Mouse (Mus musculus) retina, embryonic 14.5 days (tissue): ENCODE measurements at regions not wholly inside any gene's neighbourhood (a gene's known extent, or its start where the extent isn't known, plus 50 kb on each side); places are given as distances from the start of the nearest gene placed in this dataset.
"Not testable (repeated sequence)": the region's sequence is repeated elsewhere in the genome, so short reads cannot be mapped to it uniquely, and the experiment has no call there.

ENCODE experiments used
- DNase-seq: peaks from one replicate; pipeline ENCODE4 v3.0.0-alpha.2; 2015; ENCODE audit warnings: low spot score

DNA sequence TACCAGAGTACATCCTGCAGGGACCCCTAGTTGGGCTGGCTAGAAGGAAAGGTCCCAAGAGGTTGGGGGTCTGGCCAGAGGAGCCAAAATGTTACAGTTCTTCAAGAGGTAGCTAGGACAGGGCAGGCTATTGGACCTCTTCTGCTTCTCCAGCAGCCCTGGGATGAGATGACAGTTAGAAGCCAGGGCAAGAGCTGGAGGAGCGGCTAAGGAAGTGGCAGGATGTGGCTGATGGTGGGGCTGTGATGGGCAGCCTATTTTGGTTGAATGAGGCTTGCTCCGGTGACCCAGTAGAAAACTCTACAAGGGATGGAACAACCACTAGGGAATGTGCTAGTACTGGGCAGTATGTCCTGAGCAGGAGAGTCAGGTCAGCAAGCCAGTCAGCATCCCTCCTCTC, 82.8 kb downstream of the Ddx11 start:
- no peak for DNase-seq

DNA sequence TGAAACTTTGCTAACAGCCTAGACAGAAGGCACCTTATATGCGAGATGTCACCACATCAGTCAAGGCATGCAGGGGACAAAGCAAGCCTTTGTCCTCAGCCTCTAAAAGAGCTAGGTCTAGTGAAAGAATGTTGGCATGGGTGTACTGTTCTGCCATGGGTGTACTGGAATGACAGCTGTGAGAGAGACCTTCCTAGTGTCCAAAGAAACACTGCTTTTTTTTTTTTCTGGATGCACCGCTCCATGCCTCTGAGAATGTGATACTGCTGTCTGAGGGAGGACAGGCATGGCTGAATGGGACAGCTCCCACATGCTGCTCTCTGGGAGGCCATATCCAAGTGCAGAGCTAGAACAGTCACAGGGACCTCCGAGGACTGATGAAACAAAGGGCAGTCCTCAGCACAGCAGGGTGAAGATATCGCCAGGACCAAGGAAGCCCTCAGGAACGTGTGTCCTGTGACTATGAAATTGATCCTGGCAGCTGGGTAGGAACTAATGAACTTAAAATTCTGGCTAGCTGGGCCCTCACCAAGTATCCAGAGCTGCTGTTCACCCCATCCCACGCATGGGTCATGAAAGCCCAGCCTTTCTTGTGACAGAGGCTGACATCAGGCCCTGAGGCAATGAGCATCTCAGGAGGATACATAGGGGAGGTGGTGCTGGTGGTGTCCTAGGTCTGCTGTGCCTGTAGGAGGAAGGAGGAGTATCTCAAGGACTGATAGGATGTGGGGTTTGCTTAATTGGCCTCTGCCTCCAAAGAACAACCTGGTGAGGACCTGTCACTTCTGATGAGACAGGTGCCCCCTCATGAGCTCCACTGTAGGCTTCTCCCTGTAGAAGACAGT, 84.6 kb downstream of the Ddx11 start:
- not testable (repeated sequence) for DNase-seq

DNA sequence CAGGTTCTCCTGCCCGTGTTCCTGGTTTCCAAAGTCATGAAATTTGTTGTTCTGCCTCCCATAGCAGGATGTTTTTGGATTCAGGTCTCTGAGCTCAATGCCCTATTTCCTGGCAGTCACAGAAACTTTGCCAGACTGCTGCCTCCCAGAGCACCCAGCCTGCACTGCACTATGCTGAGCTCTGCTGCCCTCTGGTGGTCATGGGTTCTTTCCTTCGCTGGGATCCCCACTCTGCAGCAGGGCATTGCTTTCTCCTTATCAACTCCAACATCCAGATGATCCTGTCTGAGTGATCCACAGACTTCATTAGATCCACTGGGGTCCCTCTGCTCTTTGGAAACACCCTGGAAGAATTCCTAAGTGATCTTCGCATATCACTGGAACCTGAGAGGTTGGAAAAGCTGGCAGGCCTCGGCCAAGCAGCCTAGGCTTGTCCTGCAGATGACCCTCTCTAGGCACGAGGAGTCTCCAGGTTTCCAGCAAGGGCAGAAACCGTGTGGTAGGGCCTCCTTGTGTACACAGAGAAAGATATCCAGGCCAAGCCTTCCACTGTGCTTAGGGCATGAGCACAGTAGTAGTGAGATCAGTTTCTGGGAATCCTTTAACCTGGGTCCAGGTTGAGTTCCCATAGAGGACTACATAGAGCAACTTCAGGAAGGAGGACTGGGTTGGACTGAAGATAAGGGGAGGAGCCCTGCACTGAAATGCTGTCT, 85.6 kb downstream of the Ddx11 start:
- DNase-seq: not testable (repeated sequence)

DNA sequence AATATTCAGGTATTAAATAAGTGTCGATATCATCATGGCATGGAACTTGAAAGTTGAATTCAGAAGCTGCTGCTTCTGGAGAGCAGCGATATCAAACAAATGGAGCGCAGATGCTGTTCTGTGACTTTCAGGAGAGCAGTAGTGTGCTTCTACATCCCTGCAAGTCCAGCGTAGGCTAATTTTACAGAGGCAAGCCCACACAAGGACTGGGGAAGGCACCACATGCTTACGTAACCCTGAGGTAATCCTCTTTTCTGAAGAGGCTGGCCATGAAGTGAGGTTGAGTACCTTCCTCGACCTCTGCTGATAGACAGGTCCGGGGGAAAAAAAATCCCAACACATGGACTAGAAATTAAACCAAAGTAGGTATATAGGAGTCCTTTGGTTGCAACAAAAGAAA, 88.2 kb downstream of the Ddx11 start:
- DNase-seq: no peak

DNA sequence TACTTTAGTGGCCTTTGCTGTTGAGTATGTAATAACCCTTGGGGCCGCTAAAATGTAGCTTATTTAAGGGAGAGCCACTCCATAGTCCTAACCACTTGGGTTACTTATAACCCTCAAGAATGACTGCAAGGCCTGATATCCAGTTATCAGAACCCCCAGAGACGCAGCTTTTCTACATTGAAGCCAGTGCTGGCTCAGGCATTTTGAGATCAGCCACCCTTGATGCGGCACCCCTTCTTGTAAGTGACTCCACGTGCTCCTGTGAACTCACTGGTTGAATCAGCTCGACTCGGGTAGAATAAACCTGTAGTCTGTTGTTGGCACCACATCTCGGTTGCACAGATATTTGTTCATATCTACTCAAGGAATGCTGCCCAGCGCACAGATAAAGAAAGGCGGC, 89.3 kb downstream of the Ddx11 start:
- no peak for DNase-seq

DNA sequence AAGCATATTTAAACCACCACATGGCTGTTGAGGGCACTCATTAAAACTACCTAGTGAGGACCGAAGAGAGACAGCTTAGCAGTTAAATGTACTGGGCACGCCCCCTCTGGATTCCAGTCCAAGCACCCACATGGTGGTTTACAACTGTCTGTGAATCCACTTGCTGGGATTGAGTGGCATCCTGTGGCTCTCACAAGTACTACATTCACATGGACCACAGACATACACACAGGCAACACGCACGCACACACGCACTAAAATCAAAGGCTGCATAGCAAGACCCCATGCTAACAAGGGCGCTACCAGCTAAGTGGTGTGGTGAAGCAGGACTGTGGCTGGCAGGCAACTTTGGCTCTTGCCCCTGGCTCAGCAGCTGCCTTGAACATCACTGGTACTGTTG, 95.0 kb downstream of the Ddx11 start:
- no peak for DNase-seq

DNA sequence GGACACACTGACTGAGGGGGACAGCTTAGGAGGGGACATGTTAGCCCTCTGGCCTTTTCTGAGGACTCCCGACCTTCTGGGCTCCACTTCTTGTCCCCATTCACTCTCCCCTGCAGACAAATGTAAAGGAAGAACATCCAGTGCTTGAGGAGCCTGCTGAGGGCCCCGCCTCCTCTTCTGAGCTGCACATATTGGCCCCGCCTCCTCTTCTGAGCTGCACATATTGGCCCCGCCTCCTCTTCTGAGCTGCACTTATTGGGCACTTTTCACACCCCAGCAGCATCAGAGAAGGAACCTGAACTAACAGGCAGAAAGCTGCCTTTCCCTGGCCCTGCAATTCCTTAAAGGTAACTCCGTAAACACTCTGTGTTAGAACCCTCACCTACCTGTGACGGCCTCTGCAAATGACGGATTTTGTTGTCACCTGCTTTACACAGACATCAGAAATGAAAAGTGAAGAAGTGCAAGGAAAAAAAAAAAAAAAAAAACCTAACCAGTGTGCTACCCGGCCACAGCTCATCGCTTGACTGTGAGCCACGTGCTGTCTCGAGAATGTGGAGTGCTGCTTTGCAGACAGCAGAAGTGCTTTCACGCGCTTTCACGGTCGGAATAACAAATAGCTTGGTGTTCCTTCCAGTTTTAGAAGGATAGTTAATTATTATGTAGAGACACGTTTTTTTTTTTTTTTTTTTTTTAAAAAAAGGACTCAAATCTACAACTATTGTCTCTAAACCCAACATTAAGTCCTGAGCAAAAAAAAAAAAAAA, 96.5 kb downstream of the Ddx11 start:
- no peak for DNase-seq

DNA sequence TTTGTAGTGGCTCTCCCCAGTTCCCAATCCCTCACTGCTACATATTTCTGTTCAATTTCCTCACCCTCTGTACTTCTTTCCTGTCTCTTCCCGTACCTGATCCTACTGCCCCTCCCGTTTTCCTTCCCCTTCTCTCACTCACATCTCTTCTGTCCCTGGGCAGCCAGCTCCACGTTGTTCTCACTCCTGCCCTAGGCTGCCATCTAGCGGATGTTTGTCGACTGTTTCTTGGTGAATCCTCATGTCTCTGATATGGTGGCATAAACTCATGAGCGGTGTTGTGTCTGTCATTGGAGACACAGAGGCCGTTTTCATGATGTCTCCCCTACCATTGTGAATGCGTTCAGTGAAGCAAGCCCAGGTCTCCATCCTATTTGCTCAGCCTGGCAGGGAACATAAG, 97.9 kb downstream of the Ddx11 start:
- DNase-seq: peak; percentile 92

DNA sequence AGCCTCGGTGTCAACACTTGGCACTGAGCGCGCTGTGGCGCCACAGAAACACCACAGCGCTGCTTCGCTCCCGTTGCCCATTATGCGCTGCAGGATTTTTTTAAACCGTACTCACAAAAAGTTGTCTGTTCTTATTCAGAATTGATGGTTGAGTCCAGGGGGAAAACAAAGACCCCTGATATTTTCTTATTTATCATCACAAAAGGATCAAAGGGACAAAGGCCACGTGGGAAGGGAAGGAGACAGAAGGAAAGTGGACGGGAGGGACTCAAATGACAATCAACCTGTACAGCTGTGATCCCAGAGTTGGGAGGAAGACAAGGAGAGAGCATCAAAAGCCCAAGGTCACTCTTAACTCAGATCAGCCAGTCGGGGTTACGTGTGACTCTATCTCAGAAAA, 100.4 kb downstream of the Ddx11 start:
- no peak for DNase-seq

DNA sequence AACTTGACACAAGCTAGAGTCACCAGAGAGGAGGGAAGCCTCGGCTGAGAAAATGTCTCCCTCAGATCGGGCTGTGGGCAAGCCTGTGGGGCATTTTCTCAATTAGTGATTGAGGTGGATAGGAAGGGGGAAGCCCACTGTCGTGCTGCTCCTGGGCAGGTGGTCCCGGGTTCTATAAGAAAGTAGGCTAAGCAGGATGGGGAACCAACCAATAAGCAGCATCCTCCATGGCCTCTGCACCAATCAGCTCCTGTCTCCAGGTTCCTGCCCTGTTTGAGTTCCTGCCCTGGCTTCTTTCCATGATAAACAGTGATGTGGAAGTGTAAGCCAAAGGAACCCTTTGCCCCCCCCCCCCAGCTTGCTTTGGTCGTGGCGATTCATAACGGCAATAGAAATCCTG, 100.9 kb downstream of the Ddx11 start:
- no peak for DNase-seq

DNA sequence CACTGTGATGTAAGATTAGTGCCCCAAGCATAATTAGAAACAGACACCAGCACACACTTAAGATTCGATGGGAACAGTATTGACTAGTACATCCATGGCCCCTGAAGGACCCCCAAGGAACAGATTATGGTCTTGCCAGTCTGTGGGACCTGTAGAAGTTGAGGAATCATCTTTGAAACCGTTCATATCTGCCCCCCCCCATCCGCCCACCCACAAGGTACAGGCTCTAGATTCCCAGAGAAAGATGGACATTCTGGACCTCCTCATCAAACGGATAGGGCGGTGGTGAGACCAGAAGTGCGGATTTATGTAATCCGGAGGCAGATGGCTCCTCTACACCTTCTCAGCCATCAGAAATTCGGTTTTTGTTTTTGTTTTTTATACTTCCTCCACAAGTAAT, 109.1 kb downstream of the Ddx11 start:
- DNase-seq: no peak

DNA sequence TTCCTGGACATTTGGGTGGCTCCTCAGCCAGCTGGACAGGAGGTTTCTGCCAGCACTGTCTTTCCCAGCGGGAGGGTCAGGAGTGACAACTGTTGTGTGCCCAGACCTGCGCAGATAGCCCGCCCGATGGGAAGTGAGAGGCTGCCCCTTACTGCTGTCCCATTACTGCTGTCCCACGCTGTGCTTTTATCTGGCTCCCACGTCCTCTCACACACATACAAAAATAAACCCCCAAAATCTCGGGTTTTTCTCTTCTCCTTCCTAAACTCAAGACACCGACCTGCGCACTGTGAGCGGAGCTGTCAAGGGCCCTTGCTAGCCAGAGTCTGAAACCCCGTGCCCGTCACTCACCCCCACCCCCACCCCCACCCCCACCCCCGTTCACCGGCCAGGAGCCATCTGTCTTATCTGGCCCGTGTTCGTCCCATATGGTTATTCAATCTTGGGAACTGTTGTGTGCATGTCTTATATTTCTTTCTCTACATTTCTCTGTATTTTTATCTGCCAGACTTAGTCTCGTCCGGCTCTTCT, 109.6 kb downstream of the Ddx11 start:
- DNase-seq: no peak

DNA sequence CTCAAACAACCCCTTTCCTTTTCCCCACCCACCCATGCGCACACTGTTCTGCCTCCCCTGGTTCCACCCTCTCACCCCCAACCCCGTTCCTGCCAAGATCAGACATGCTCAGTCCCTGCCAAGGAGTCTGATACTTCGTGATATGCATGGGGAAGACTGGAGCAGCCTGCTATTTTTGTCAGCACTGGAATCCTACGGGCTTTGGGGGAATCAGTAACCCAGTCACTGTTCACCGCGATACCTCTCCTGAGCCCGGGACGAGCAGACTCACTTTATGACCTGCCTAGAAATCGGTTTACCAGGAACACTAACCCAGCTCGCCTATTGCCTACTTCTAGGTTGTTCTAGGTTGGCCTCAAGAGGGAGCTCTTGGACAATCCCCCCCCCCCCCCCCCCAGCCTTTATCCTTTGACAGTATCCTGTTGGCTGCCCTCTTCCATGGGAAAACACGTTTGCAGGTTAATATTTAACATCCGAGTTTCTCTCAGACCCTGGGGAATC, 110.2 kb downstream of the Ddx11 start:
- DNase-seq: no peak

DNA sequence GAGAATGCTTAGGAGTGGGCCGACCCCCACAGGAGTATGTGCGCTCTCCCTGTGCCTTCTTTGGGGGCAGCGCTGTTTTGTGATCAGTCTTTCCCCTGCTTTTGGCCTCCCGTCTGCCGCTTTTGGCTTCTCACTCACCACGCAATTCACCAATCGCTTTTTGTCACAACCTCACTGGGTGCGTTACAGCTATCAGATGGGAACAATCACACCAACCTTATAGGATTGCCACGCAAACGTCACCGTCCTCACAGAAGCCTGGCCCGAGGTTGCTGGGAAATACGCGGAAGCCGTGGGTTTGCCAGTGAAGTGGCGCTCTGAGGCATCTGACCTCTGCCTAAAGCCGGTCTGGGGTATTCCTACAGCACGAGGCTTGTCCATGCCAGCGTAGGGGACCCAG, 111.1 kb downstream of the Ddx11 start:
- no peak for DNase-seq

DNA sequence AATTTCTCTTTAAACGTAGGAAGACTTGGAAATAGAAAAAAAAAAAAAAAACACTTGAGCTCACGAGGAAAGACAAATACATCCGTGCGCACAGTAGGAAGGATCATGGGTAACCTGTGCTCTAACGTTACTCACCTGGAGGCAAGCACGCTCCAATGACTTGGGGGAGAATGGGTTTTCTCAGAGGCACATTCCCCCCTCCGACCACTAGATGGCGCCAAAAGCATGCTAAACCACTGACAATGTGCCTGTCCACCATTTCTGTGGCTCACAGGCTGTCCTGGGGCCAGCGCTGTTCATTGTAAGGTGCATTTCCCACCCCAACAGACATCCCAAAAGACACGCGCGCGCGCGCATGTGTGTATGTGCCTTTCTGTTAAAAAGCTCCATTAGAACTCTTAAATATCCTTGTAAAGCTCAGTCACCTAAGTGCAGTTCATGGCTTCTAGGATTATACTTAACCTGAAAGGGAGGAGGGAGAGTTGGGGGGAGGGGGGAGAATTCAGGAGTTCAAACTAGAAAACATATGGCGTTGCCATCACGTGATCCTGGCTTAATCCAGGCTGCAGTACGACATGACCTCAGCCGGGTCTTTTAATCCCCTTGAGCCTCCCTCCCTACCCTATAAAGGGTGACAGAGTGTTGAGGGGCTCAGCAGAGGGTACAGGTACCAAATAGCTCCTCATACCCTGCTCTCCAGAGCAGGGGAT, 111.9 kb downstream of the Ddx11 start:
- peak; percentile 95 for DNase-seq

DNA sequence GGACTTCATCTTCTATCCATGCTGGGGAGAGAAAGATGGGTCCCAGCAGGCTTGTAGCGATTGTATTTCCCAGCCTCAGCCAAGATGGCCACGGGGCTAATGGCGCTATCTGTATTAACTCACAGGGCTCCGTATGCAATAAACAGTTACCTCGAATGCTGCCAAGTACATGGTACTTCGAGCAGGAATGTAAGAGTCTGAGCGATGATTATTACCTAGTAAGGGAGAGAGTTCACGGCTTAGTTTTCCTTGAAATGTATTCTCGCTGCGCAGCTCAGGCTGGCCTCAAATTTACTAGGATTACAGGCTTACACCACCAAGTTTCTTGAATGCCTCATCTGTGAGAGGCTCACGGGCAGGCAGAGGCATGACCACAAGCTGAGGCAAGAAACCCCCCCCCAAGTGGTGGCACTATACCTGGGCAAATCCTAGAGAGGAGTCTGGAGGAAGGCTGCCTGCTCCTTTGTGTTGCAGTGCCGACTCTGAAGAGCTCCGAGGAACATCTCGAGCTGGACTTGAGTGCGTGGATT, 112.6 kb downstream of the Ddx11 start:
- DNase-seq: no peak

DNA sequence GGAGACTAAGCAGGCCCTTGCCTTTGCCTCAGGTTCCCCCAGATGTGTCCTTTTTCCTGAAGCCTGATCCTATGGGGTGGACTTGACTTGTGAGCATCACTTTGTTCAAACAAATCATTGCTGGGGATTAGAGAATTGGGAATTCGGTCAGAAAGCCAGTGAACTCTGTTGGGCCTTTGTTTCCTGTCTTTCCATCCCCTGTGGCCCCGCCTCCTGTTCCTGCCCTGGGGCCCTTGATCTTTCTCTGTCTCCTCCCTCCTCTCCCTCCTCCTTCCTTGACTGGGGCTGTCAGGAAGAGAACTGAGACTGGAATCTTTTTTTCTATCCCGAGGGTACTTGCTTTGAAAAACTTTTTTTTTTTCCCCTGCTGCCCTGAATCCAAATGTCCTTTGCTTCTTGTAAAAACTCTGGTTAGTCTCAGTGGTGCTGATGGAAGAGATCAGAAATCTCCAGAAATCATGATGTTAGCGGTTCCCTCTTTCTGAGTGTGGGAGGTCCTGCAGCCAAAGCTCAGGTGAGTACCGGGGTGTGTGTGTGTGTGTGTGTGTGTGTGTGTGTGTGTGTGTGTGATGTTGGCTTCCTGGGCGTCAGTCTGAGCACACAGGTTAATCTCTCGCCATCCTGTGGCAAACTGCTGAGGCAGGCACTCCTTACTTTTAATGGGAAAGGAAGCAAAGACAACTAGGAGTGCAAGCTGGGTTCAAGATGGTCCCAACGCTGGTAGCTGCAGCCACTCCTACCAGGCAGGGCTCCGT, 118.7 kb downstream of the Ddx11 start:
- DNase-seq: no peak

DNA sequence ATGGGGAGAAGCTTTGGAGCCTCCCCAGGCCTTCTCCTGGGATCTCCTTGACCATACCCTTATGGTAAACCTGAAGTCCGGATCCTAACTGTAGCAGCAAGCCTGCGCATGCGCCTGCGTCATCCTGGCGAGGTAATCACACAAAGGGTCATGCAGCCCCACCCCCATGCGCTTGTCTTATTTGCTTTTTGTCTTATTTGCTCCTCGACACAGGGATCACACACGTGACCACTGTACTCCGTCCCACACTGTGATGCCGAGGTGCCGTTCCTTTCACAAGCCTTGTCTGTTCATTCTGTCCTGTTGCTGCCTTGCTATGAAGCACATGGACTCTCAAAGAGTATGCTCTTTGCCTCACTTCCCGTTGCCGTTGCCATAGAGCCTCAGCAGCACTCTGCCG, 120.9 kb downstream of the Ddx11 start:
- DNase-seq: no peak

DNA sequence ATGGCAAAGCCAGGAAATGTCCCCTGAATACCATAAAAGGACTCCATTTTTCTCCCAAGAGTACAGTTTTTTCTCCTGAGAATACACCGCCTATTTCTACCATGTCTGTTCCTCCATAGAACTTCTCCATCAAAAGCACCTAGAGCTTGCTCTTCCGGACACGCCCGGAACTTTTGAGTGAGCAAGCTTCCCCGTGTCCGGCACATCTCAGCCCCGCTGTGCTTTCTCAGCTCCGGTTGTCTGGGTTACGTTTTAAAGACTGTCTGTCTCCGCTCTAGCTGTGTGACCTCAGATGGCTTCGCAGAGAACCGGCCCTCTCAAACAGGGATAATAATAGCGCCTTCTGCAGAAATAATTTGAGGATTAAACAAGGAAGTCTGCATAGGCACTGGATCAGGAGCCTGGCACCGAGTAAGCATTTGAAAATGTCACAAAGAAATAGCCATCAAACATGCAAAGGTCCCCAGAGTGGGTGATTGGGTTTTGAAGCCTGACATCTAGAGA, 122.8 kb downstream of the Ddx11 start:
- no peak for DNase-seq

DNA sequence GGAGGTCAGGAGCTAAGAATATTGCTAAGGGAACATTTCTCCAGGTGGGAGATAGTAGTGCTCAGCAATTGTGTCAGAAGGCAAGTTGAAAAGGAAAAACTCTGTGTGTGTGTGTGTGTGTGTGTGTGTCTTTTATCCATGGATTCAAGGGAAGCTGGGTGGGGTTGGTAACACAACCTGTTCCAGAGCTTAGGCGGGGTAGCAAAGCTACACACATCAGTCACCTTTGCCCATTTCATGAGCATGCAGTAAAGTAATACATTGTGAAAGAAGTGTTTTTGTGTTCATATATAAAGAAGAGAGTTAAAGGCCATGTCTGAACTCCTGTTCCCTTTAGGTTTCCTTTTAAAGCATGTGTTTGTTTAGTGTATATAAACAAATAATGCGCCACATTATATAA, 128.2 kb downstream of the Ddx11 start:
- DNase-seq: no peak

DNA sequence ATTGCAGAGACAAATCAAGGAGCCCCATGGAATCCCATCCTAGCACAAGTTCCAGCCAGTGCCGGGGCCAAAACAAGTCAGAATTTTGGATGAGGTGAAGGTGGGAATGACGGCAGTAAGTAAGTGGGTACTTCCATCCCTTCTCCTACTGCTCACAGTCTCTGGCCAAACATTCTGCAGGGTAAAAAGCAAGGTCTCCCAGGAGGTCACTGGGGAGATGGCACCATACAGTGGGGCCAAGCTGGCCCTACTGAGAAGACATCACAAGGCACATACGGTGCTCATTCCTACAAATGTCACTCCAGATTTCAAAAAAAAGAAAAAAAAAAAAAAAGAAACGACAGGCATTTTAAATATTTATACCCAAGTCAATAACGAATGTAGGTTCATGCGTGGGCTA, 129.6 kb downstream of the Ddx11 start:
- no peak for DNase-seq
